Mouse (Mus musculus) adrenal gland, adult 18-20 months (tissue): Measurements from ENCODE around the gene Zmynd8. TPM values are rescaled to one million over a fixed set of nuclear protein-coding genes. Genes with fewer than 3 reads are reported as not detected.
A peak's percentile ranks its signal among the peaks of the same experiment; 100 is the strongest.
"Not testable (repeated sequence)": the region's sequence is repeated elsewhere in the genome, so short reads cannot be mapped to it uniquely, and the experiment has no call there.

Experiments used
- DNase-seq, 2 experiments: peaks; one replicate each; pipeline ENCODE4 v3.0.0; 2021 to 2022; ENCODE audit warnings: low spot score in 2 of 2
- total RNA-seq, 2 experiments: library from RNA; stranded (reverse); gene quantifications; 1 replicate in 1 of 2; 2 replicates in 1 of 2; pipeline ENCODE4 v1.2.3; 2021

Gene Zmynd8
- total RNA-seq, 2 experiments from 2014 or later: 45.8 to 48.8 TPM

- no peak for DNase-seq
These were observed 85.9 kb downstream of the Zmynd8 start for GRCm38 (mm10) chr2:165812889-165813288.

- DNase-seq: peak in 1 of 2 experiments; percentile 42
These were observed 87.3 kb downstream of the Zmynd8 start for GRCm38 (mm10) chr2:165811536-165811935.

GRCm38 (mm10) chr2:165809901-165810477 is 88.8 kb downstream of the Zmynd8 start:
- DNase-seq: no peak

- DNase-seq: no peak
These were observed 89.7 kb downstream of the Zmynd8 start for GRCm38 (mm10) chr2:165809091-165809490.

GRCm38 (mm10) chr2:165808179-165808975 is 90.4 kb downstream of the Zmynd8 start:
- DNase-seq: no peak

GRCm38 (mm10) chr2:165800174-165800573 is 98.6 kb downstream of the Zmynd8 start:
- DNase-seq: not testable (repeated sequence)

- DNase-seq: no peak
These were observed 100.9 kb downstream of the Zmynd8 start for GRCm38 (mm10) chr2:165797876-165798275.

- no peak for DNase-seq
These were observed 105.6 kb downstream of the Zmynd8 start for GRCm38 (mm10) chr2:165793283-165793638.

- DNase-seq: no peak
These were observed 106.2 kb downstream of the Zmynd8 start for GRCm38 (mm10) chr2:165792431-165793282.

- DNase-seq: peak; percentile 60 to 69
These were observed 107.2 kb downstream of the Zmynd8 start for GRCm38 (mm10) chr2:165791657-165792056.

GRCm38 (mm10) chr2:165791026-165791425 is 107.8 kb downstream of the Zmynd8 start:
- DNase-seq: no peak

- DNase-seq: no peak
These were observed 109.1 kb downstream of the Zmynd8 start for GRCm38 (mm10) chr2:165789667-165790066.

GRCm38 (mm10) chr2:165788796-165789195 is 110.0 kb downstream of the Zmynd8 start:
- no peak for DNase-seq

GRCm38 (mm10) chr2:165788005-165788404 is 110.8 kb downstream of the Zmynd8 start:
- DNase-seq: peak; percentile 53 to 67

GRCm38 (mm10) chr2:165786467-165786866 is 112.3 kb downstream of the Zmynd8 start:
- DNase-seq: no peak

GRCm38 (mm10) chr2:165785312-165786036 is 113.3 kb downstream of the Zmynd8 start:
- DNase-seq: no peak

GRCm38 (mm10) chr2:165782324-165782723 is 116.5 kb downstream of the Zmynd8 start:
- DNase-seq: peak; percentile 74 to 77

GRCm38 (mm10) chr2:165778927-165779326 is 119.9 kb downstream of the Zmynd8 start:
- peak; percentile 61 to 68 for DNase-seq

GRCm38 (mm10) chr2:165769375-165769948 is 129.4 kb downstream of the Zmynd8 start:
- DNase-seq: no peak

GRCm38 (mm10) chr2:165768805-165769358 is 129.9 kb downstream of the Zmynd8 start:
- no peak for DNase-seq
